Mouse (Mus musculus) limb, embryonic 14.5 days (tissue): ENCODE measurements at regions not wholly inside any gene's neighbourhood (a gene's known extent, or its start where the extent isn't known, plus 50 kb on each side); places are given as distances from the start of the nearest gene placed in this dataset.

Source experiments
- ATAC-seq: fragments of 200-750 bp; cut with Nextera tagmentation; 2 replicates; pipeline ENCODE4 v1.8.0; 2017; ENCODE audit warnings: low read depth, moderate number of reproducible peaks, moderate TSS enrichment; ENCODE audit not compliant: low FRiP score
- DNase-seq: peaks from one replicate; pipeline ENCODE4 v3.0.0-alpha.2; 2015; ENCODE audit warnings: low spot score
- H3K27ac ChIP-seq: fragments of 300-500 bp; sonication (generic); replicated peaks from 2 replicates; pipeline ENCODE4 v1.5.1; 2014; ENCODE audit warnings: low read depth, mild to moderate bottlenecking, low read length, moderate library complexity, mixed read lengths
- H3K27me3 ChIP-seq: fragments of 300-500 bp; sonication (generic); 2 replicates; pipeline ENCODE4 v1.6.1; 2014; ENCODE audit warnings: low read length, mixed read lengths; ENCODE audit not compliant: control insufficient read depth, insufficient read depth
- H3K36me3 ChIP-seq: fragments of 300-500 bp; sonication (generic); 2 replicates; pipeline ENCODE4 v1.6.1; 2014; ENCODE audit warnings: mild to moderate bottlenecking, low read length, moderate library complexity, mixed read lengths; ENCODE audit not compliant: control insufficient read depth, insufficient read depth
- H3K4me1 ChIP-seq: fragments of 300-500 bp; sonication (generic); 2 replicates; pipeline ENCODE4 v1.6.1; 2014; ENCODE audit warnings: antibody characterized with exemption, low read length, mixed read lengths; ENCODE audit not compliant: control insufficient read depth, insufficient read depth
- H3K4me2 ChIP-seq: fragments of 300-500 bp; sonication (generic); replicated peaks from 2 replicates; pipeline ENCODE4 v1.6.1; 2014; ENCODE audit warnings: low read depth, mild to moderate bottlenecking, low read length, moderate library complexity; ENCODE audit not compliant: severe bottlenecking
- H3K4me3 ChIP-seq: fragments of 300-500 bp; sonication (generic); replicated peaks from 2 replicates; pipeline ENCODE4 v1.5.1; 2014; ENCODE audit warnings: low read length
- H3K9ac ChIP-seq: fragments of 300-500 bp; sonication (generic); 2 replicates; pipeline ENCODE4 v1.6.1; 2014; ENCODE audit warnings: mild to moderate bottlenecking, low read depth, low read length, moderate library complexity; ENCODE audit not compliant: severe bottlenecking
- H3K9me3 ChIP-seq: fragments of 300-500 bp; sonication (generic); 2 replicates; pipeline ENCODE4 v1.6.1; 2016; ENCODE audit warnings: low read length; ENCODE audit not compliant: control insufficient read depth
- POLR2A ChIP-seq: fragments of 200-500 bp; IDR thresholded peaks from 2 replicates; pipeline ENCODE4 v1.8.0; 2012; ENCODE audit warnings: inconsistent platforms, mild to moderate bottlenecking, moderate library complexity, borderline replicate concordance; ENCODE audit not compliant: insufficient read depth, insufficient read length; ENCODE audit errors: extremely low read depth
- WGBS: fragments of 180-500 bp; shearing (Covaris S2); extraction: QIAGEN DNeasy Blood & Tissue Kit; methylation state at CpG from one replicate; pipeline ENCODE4 v1.1.7; 2014; 5-methylcytosine and 5-hydroxymethylcytosine counted together

GRCm38 (mm10) chr13:48167976-48168375 lies 93.1 kb upstream of the Id4 start:
- no peaks in the 10 kb centered on the region for H3K36me3 ChIP-seq
- H3K4me2 ChIP-seq = no peak overlapping the region
- no peaks in the 10 kb centered on the region for H3K27me3 ChIP-seq
- no peak overlapping the region for H3K27ac ChIP-seq
- no peak for DNase-seq
- WGBS = 47% methylated on average over 8 of the region's 8 CpGs
- no peak for ATAC-seq
- no peaks in the 10 kb centered on the region for H3K9me3 ChIP-seq
- H3K4me3 ChIP-seq = no peak overlapping the region
- TF ChIP-seq POLR2A = no peak
- H3K9ac ChIP-seq = no peak overlapping the region
- H3K4me1 ChIP-seq = 0 out of 2 replicates have a peak, but pooled peaks cover 4% of the 10 kb centered on the region

GRCm38 (mm10) chr13:48171309-48171953 lies 89.6 kb upstream of the Id4 start:
- DNase-seq (no peak), ATAC-seq (no peak)
- Histone ChIP-seq H3K4me1 (0 out of 2 replicates have a peak, but pooled peaks cover 4% of the 10 kb centered on the region), H3K27ac (no peak overlapping the region), H3K9ac (no peak overlapping the region), H3K36me3 (no peaks in the 10 kb centered on the region), H3K4me3 (no peak overlapping the region), H3K4me2 (no peak overlapping the region), H3K9me3 (no peaks in the 10 kb centered on the region), H3K27me3 (no peaks in the 10 kb centered on the region)
- no peak for TF ChIP-seq POLR2A
- 49% methylated on average over 16 of the region's 16 CpGs for WGBS

- ATAC-seq = no peak
- Histone ChIP-seq H3K27me3 (no peaks in the 10 kb centered on the region), H3K36me3 (no peaks in the 10 kb centered on the region), H3K27ac (no peak overlapping the region), H3K4me2 (no peak overlapping the region), H3K9ac (no peak overlapping the region), H3K9me3 (no peaks in the 10 kb centered on the region), H3K4me1 (0 out of 2 replicates have a peak, but pooled peaks cover 4% of the 10 kb centered on the region), H3K4me3 (no peak overlapping the region)
- no peak for DNase-seq
- no peak for TF ChIP-seq POLR2A
- 61% methylated on average over 3 of the region's 3 CpGs for WGBS
Observed at GRCm38 (mm10) chr13:48171994-48172393, 89.0 kb upstream of the Id4 start.

GRCm38 (mm10) chr13:48192476-48192875 lies 68.6 kb upstream of the Id4 start:
- DNase-seq = peak; percentile 7
- H3K4me3 ChIP-seq = no peak overlapping the region
- TF ChIP-seq POLR2A = no peak
- H3K4me2 ChIP-seq = no peak overlapping the region
- 75% methylated on average over 2 of the region's 2 CpGs for WGBS
- ATAC-seq = no peak
- no peak overlapping the region for H3K9ac ChIP-seq
- no peaks in the 10 kb centered on the region for H3K27me3 ChIP-seq
- H3K27ac ChIP-seq = no peak overlapping the region
- no peaks in the 10 kb centered on the region for H3K36me3 ChIP-seq
- no peaks in the 10 kb centered on the region for H3K9me3 ChIP-seq
- no peaks in the 10 kb centered on the region for H3K4me1 ChIP-seq

GRCm38 (mm10) chr13:48193942-48194341 lies 67.1 kb upstream of the Id4 start:
- Histone ChIP-seq H3K9ac (no peak overlapping the region), H3K4me1 (no peaks in the 10 kb centered on the region), H3K9me3 (no peaks in the 10 kb centered on the region), H3K27me3 (no peaks in the 10 kb centered on the region), H3K27ac (no peak overlapping the region), H3K4me3 (no peak overlapping the region), H3K4me2 (no peak overlapping the region), H3K36me3 (no peaks in the 10 kb centered on the region)
- no peak for ATAC-seq
- 88% methylated on average over 5 of the region's 5 CpGs for WGBS
- DNase-seq = no peak
- no peak for TF ChIP-seq POLR2A
